Mouse (Mus musculus) liver, embryonic 12.5 days (tissue): ENCODE measurements around the gene Slc6a19. TPM values are rescaled to one million over a fixed set of nuclear protein-coding genes. Genes with fewer than 3 reads are reported as not detected.
"Not testable (repeated sequence)": the region's sequence is repeated elsewhere in the genome, so short reads cannot be mapped to it uniquely, and the experiment has no call there.

ENCODE experiments used
- ATAC-seq: fragments of 200-750 bp; cut with Nextera tagmentation; 2 replicates; pipeline ENCODE4 v1.8.0; 2017; ENCODE audit warnings: moderate number of reproducible peaks, mild to moderate bottlenecking, moderate library complexity
- H3K27ac ChIP-seq: fragments of 300-500 bp; sonication (generic); 2 replicates; pipeline ENCODE4 v1.5.1; 2016; ENCODE audit warnings: mild to moderate bottlenecking
- H3K27me3 ChIP-seq: fragments of 300-500 bp; sonication (generic); replicated peaks from 2 replicates; pipeline ENCODE4 v1.6.1; 2016; ENCODE audit warnings: mild to moderate bottlenecking, moderate library complexity
- H3K36me3 ChIP-seq: fragments of 300-500 bp; sonication (generic); 2 replicates; pipeline ENCODE4 v1.6.1; 2016; ENCODE audit warnings: mild to moderate bottlenecking, moderate library complexity
- H3K4me1 ChIP-seq: fragments of 300-500 bp; sonication (generic); 2 replicates; pipeline ENCODE4 v1.6.1; 2016
- H3K4me2 ChIP-seq: fragments of 300-500 bp; sonication (generic); 2 replicates; pipeline ENCODE4 v1.6.1; 2016; ENCODE audit warnings: mild to moderate bottlenecking, moderate library complexity
- H3K4me3 ChIP-seq: fragments of 300-500 bp; sonication (generic); 2 replicates; pipeline ENCODE4 v1.5.1; 2016; ENCODE audit warnings: mild to moderate bottlenecking, moderate library complexity
- H3K9ac ChIP-seq: fragments of 300-500 bp; sonication (generic); 2 replicates; pipeline ENCODE4 v1.6.1; 2016; ENCODE audit warnings: mild to moderate bottlenecking, moderate library complexity
- H3K9me3 ChIP-seq: fragments of 300-500 bp; sonication (generic); replicated peaks from 2 replicates; pipeline ENCODE4 v1.6.1; 2016; ENCODE audit warnings: mild to moderate bottlenecking, moderate library complexity
- WGBS: fragments of 180-500 bp; shearing (Covaris S2); methylation state at CpG from one replicate; pipeline ENCODE4 v1.1.7; 2016; ENCODE audit not compliant: insufficient replicate concordance; 5-methylcytosine and 5-hydroxymethylcytosine counted together
- polyA plus RNA-seq: library from polyadenylated mRNA; unstranded; fragments of >200 nt; fragmentation: Nextera tagmentation; extraction: Ambion mirVana; gene quantifications from 2 replicates; pipeline ENCODE4 v1.2.1, GENCODE M21; 2016

Gene Slc6a19
- polyA plus RNA-seq, 1 experiment from 2014 or later, result 0.45 TPM

GRCm38 (mm10) chr13:73711803-73712202 is 7.1 kb upstream of the Slc6a19 start:
- peaks cover 4% of the 10 kb centered on the region; the same call in 1 of the 2 replicates for H3K27me3 ChIP-seq
- H3K9ac ChIP-seq, result no peak overlapping the region
- no peaks in the 10 kb centered on the region for H3K36me3 ChIP-seq
- no peak overlapping the region for H3K27ac ChIP-seq
- H3K4me3 ChIP-seq, result no peak overlapping the region
- 69% methylated on average over 5 of the region's 5 CpGs for WGBS
- no peaks in the 10 kb centered on the region for H3K9me3 ChIP-seq
- no peak for ATAC-seq
- no peaks in the 10 kb centered on the region for H3K4me1 ChIP-seq
- H3K4me2 ChIP-seq, result no peak overlapping the region

GRCm38 (mm10) chr13:73711221-73711620 is 6.6 kb upstream of the Slc6a19 start:
- no peaks in the 10 kb centered on the region for H3K9me3 ChIP-seq
- H3K36me3 ChIP-seq, result no peaks in the 10 kb centered on the region
- WGBS, result 76% methylated on average over 5 of the region's 5 CpGs
- no peaks in the 10 kb centered on the region for H3K4me1 ChIP-seq
- no peak overlapping the region for H3K9ac ChIP-seq
- H3K4me2 ChIP-seq, result no peak overlapping the region
- peaks cover 4% of the 10 kb centered on the region; the same call in 1 of the 2 replicates for H3K27me3 ChIP-seq
- no peak for ATAC-seq
- no peak overlapping the region for H3K4me3 ChIP-seq
- H3K27ac ChIP-seq, result no peak overlapping the region

DNA sequence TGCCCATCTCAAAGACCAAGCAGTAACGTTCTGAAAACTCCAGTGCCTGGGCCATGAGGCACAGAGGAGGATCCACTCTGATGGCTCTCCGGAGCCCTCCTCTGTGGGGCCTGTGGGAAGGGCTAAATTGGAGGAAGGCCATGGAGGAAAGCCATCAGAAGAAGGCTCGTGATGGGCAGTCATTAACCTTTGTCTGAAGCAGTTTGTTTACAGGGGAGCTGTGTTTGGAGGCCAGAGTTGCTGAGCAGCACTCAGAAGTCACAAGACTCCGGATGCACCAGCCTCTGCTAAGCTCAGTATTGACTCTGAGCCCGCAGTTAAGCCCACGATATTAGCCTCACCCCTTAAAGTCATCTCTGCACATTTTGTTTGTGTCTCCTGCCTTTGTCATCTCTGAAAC is 4.8 kb upstream of the Slc6a19 start:
- Histone ChIP-seq H3K4me3 (no peak overlapping the region), H3K4me2 (no peak overlapping the region), H3K9me3 (no peaks in the 10 kb centered on the region), H3K27me3 (peaks cover 4% of the 10 kb centered on the region; the same call in 1 of the 2 replicates), H3K9ac (no peak overlapping the region), H3K4me1 (no peaks in the 10 kb centered on the region), H3K27ac (no peak overlapping the region), H3K36me3 (no peaks in the 10 kb centered on the region)
- 39% methylated on average over 6 of the region's 6 CpGs for WGBS
- ATAC-seq, result no peak

- WGBS, result 38% methylated on average over 4 of the region's 4 CpGs
- H3K4me3 ChIP-seq, H3K9ac ChIP-seq, ATAC-seq, H3K4me1 ChIP-seq, H3K27ac ChIP-seq, H3K9me3 ChIP-seq, H3K4me2 ChIP-seq, H3K27me3 ChIP-seq, H3K36me3 ChIP-seq: not testable (repeated sequence)
These were observed 1.2 kb downstream of the Slc6a19 start for GRCm38 (mm10) chr13:73703486-73703885.

- H3K27ac ChIP-seq, result no peak overlapping the region
- 66% methylated on average over 4 of the region's 4 CpGs for WGBS
- H3K36me3 ChIP-seq, result no peaks in the 10 kb centered on the region
- H3K9me3 ChIP-seq, result no peaks in the 10 kb centered on the region
- H3K9ac ChIP-seq, result no peak overlapping the region
- H3K4me3 ChIP-seq, result no peak overlapping the region
- no peaks in the 10 kb centered on the region for H3K27me3 ChIP-seq
- no peaks in the 10 kb centered on the region for H3K4me1 ChIP-seq
- no peak for ATAC-seq
- H3K4me2 ChIP-seq, result no peak overlapping the region
These were observed 1.9 kb downstream of the Slc6a19 start for GRCm38 (mm10) chr13:73702776-73703175.

GRCm38 (mm10) chr13:73701161-73701883 is 3.3 kb downstream of the Slc6a19 start:
- Histone ChIP-seq H3K9me3 (no peaks in the 10 kb centered on the region), H3K4me2 (no peak overlapping the region), H3K27ac (no peak overlapping the region), H3K4me1 (no peaks in the 10 kb centered on the region), H3K4me3 (no peak overlapping the region), H3K27me3 (no peaks in the 10 kb centered on the region), H3K9ac (no peak overlapping the region), H3K36me3 (no peaks in the 10 kb centered on the region)
- 67% methylated on average over 9 of the region's 9 CpGs for WGBS
- no peak for ATAC-seq

GRCm38 (mm10) chr13:73700554-73700953 is 4.1 kb downstream of the Slc6a19 start:
- Histone ChIP-seq H3K27me3 (no peaks in the 10 kb centered on the region), H3K36me3 (no peaks in the 10 kb centered on the region), H3K4me2 (no peak overlapping the region), H3K27ac (no peak overlapping the region), H3K4me3 (no peak overlapping the region), H3K9me3 (no peaks in the 10 kb centered on the region), H3K9ac (no peak overlapping the region), H3K4me1 (no peaks in the 10 kb centered on the region)
- ATAC-seq, result no peak
- 66% methylated on average over 12 of the region's 12 CpGs for WGBS

DNA sequence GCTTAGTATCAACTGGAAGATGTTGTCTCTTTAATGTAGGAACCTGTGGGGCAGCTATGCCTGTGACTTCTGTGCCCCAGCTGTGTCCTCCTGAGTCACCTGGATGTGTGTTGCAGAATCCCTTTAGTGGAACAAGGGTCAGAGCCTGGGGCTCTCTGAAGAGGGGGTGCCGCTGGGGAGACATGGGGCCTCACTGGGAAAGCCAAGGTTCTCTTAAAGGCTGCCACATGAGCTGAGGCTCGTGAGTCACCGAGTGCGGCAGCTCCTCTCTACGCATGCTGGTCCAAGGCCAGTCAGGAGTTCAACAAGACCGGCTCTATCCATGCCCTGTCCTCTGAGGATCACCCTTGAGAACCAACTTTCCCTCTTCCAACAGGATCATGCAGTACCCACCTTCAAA is 5.0 kb downstream of the Slc6a19 start:
- ATAC-seq, result no peak
- H3K36me3 ChIP-seq, result no peaks in the 10 kb centered on the region
- WGBS, result 77% methylated on average over 6 of the region's 6 CpGs
- H3K4me3 ChIP-seq, result no peak overlapping the region
- H3K27me3 ChIP-seq, result no peaks in the 10 kb centered on the region
- H3K4me1 ChIP-seq, result no peaks in the 10 kb centered on the region
- H3K27ac ChIP-seq, result no peak overlapping the region
- no peaks in the 10 kb centered on the region for H3K9me3 ChIP-seq
- H3K9ac ChIP-seq, result no peak overlapping the region
- H3K4me2 ChIP-seq, result no peak overlapping the region

DNA sequence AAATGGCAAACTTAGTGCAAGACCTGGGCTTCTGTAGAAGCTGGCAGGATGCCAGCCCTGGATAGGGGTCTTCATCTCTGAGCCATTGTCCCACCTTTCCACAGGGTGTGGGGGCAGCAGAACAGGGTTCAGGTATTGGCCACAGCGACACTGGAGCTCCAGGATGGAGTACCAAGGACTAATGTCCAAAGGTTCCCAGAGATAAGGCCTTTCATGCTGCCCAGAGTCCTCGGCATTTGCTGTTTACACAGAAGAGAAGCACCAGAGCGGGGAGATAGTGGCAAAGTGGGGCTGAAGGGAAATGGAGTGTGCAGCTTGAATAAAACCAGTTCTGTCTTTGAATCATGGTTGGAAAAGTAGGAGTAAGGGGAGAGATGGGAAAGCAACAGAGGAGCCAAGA is 8.1 kb downstream of the Slc6a19 start:
- Histone ChIP-seq H3K4me3 (no peak overlapping the region), H3K27ac (no peak overlapping the region), H3K27me3 (no peaks in the 10 kb centered on the region), H3K4me2 (no peak overlapping the region), H3K9me3 (no peaks in the 10 kb centered on the region), H3K36me3 (no peaks in the 10 kb centered on the region), H3K9ac (no peak overlapping the region), H3K4me1 (no peaks in the 10 kb centered on the region)
- ATAC-seq, result no peak
- 48% methylated on average over 3 of the region's 3 CpGs for WGBS

- Histone ChIP-seq H3K27me3 (no peaks in the 10 kb centered on the region), H3K4me3 (no peak overlapping the region)
- WGBS, result 24% methylated on average over 1 of the region's 1 CpGs
These were observed 9.7 kb downstream of the Slc6a19 start for GRCm38 (mm10) chr13:73694972-73695371.

GRCm38 (mm10) chr13:73693333-73693732 is 11.3 kb downstream of the Slc6a19 start:
- 43% methylated on average over 2 of the region's 2 CpGs for WGBS
- no peak for ATAC-seq

More at GRCm38 (mm10) chr13:73694972-73695371, 9.7 kb downstream of the Slc6a19 start:
- Histone ChIP-seq H3K27ac (no peak overlapping the region), H3K36me3 (no peaks in the 10 kb centered on the region), H3K4me1 (no peaks in the 10 kb centered on the region), H3K9me3 (no peaks in the 10 kb centered on the region), H3K9ac (no peak overlapping the region), H3K4me2 (no peak overlapping the region)
- no peak for ATAC-seq

GRCm38 (mm10) chr13:73692249-73692868 is 12.3 kb downstream of the Slc6a19 start:
- peak; percentile 83 for ATAC-seq
- H3K9me3 ChIP-seq, result no peaks in the 10 kb centered on the region
- no peak overlapping the region for H3K4me2 ChIP-seq
- 25% methylated on average over 10 of the region's 10 CpGs for WGBS
- H3K27me3 ChIP-seq, result no peaks in the 10 kb centered on the region
- H3K27ac ChIP-seq, result no peak overlapping the region
- H3K36me3 ChIP-seq, result no peaks in the 10 kb centered on the region
- no peak overlapping the region for H3K9ac ChIP-seq
- H3K4me1 ChIP-seq, result no peaks in the 10 kb centered on the region
- H3K4me3 ChIP-seq, result no peak overlapping the region

More at GRCm38 (mm10) chr13:73693333-73693732, 11.3 kb downstream of the Slc6a19 start:
- H3K36me3 ChIP-seq, result no peaks in the 10 kb centered on the region
- H3K9ac ChIP-seq, result no peak overlapping the region
- H3K4me3 ChIP-seq, result no peak overlapping the region
- no peaks in the 10 kb centered on the region for H3K9me3 ChIP-seq
- no peaks in the 10 kb centered on the region for H3K27me3 ChIP-seq
- H3K4me2 ChIP-seq, result no peak overlapping the region
- H3K27ac ChIP-seq, result no peak overlapping the region
- no peaks in the 10 kb centered on the region for H3K4me1 ChIP-seq
